Comparison of ENCODE assay signal across 24 mouse cellular contexts in genomic region chr13:14800246-14800645, GRCm38 (mm10).
DNase-seq lines count a peak whose midpoint lies in the region; ATAC-seq lines count a peak whose summit lies in the region.
"Had no signal": no experiment of that assay in that cellular context is flagged by ENCODE, and none has a peak within 500 bp of the region (broad histone marks: within the 10 kb centered on the region; RNA-seq: fewer than 3 reads in every experiment).

No protein-coding gene starts in this region.

- H3K27me3 ChIP-seq in embryonic facial prominence, embryonic 14.5 days (replicated peaks; ENCODE audit: control insufficient read depth, insufficient read depth, low read length), result no peaks in the 10 kb centered on the region
- no peaks in the 10 kb centered on the region for H3K27me3 ChIP-seq in embryonic facial prominence, embryonic 10.5 days (replicated peaks; ENCODE audit: low read depth, poor library complexity, severe bottlenecking)
- H3K27me3 ChIP-seq: forebrain, embryonic 12.5 days; midbrain, embryonic 13.5 days had no signal

- no peaks in the 10 kb centered on the region for H3K36me3 ChIP-seq in embryonic facial prominence, embryonic 14.5 days (ENCODE audit: control insufficient read depth, insufficient read depth, low read length)
- no peaks in the 10 kb centered on the region for H3K36me3 ChIP-seq in embryonic facial prominence, embryonic 10.5 days (replicated peaks)
- H3K36me3 ChIP-seq: forebrain, embryonic 12.5 days; limb, embryonic 10.5 days; midbrain, embryonic 13.5 days had no signal

- no peak overlapping the region for H3K4me2 ChIP-seq in embryonic facial prominence, embryonic 14.5 days (ENCODE audit: low read depth, low read length)
- H3K4me2 ChIP-seq: forebrain, embryonic 12.5 days; midbrain, embryonic 13.5 days had no signal

- no peak overlapping the region for H3K4me3 ChIP-seq in embryonic facial prominence, embryonic 14.5 days (ENCODE audit: low read depth, low read length)
- H3K4me3 ChIP-seq in embryonic facial prominence, embryonic 10.5 days, result no peak overlapping the region
- H3K4me3 ChIP-seq: forebrain, embryonic 12.5 days; left cerebral cortex, adult 2 months; limb, embryonic 10.5 days; midbrain, embryonic 13.5 days had no signal

- intact Hi-C loops in heart, postnatal 25 days (cut with DNase I), result no loop called here

- H3K9me3 ChIP-seq in embryonic facial prominence, embryonic 14.5 days (ENCODE audit: control insufficient read depth, low read length), result no peaks in the 10 kb centered on the region
- H3K9me3 ChIP-seq in embryonic facial prominence, embryonic 10.5 days, result no peaks in the 10 kb centered on the region
- H3K9me3 ChIP-seq: forebrain, embryonic 12.5 days; limb, embryonic 10.5 days; midbrain, embryonic 13.5 days had no signal

- peak; percentile 29 for DNase-seq in embryonic facial prominence, embryonic 14.5 days (ENCODE audit: low spot score)
- DNase-seq in embryonic facial prominence, embryonic 10.5 days (ENCODE audit: low spot score), result no peak
- peak; percentile 30 to 32 for DNase-seq in heart, adult 9 months (ENCODE audit: low spot score in 2 of 2)
- DNase-seq in heart, postnatal 25 days (ENCODE audit: low spot score), result no peak
- peak; percentile 3 for DNase-seq in right cerebral cortex, postnatal 14 days
- DNase-seq in right cerebral cortex, adult 2 months (ENCODE audit: low spot score in 2 of 2), result no peak
- peak; percentile 37 for DNase-seq in skeletal muscle tissue, adult 2 months (ENCODE audit: low read depth, low spot score)
- no peak for DNase-seq in thymus, postnatal 4 days
- DNase-seq: adrenal gland, postnatal 36 days; cerebellum, adult 2 months; kidney, adult 18-20 months; kidney, postnatal 14 days; layer of hippocampus, adult 9-11 months; liver, postnatal 0 days; lung, postnatal 10 days; retina, postnatal 1 day; spleen, adult 18-20 months; thymus, postnatal 36 days had no signal

- no peaks in the 10 kb centered on the region for H3K4me1 ChIP-seq in embryonic facial prominence, embryonic 14.5 days (ENCODE audit: control insufficient read depth, insufficient read depth, low read length)
- no peaks in the 10 kb centered on the region for H3K4me1 ChIP-seq in embryonic facial prominence, embryonic 10.5 days
- H3K4me1 ChIP-seq: limb, embryonic 10.5 days had no signal

- no peak overlapping the region for H3K27ac ChIP-seq in embryonic facial prominence, embryonic 14.5 days (replicated peaks; ENCODE audit: low read depth, low read length)
- no peak overlapping the region for H3K27ac ChIP-seq in embryonic facial prominence, embryonic 10.5 days (replicated peaks)
- H3K27ac ChIP-seq: forebrain, embryonic 12.5 days; left cerebral cortex, adult 2 months; limb, embryonic 10.5 days; midbrain, embryonic 13.5 days had no signal

- ATAC-seq in embryonic facial prominence, embryonic 14.5 days (ENCODE audit: low read depth), result no peak
- ATAC-seq: CD4-positive, CD25-positive, alpha-beta regulatory T cell, adult 4 months; hindbrain, embryonic 16.5 days; liver, postnatal 0 days had no signal

- no peak overlapping the region for H3K9ac ChIP-seq in embryonic facial prominence, embryonic 14.5 days (ENCODE audit: low read depth, low read length)
- H3K9ac ChIP-seq: forebrain, embryonic 12.5 days; liver, postnatal 0 days; midbrain, embryonic 13.5 days had no signal

Comparison
In these comparisons a context has a peak if more than half of its experiments do, and no peak if none do; other contexts are left out.
1. DNase-seq: peak in embryonic facial prominence, embryonic 14.5 days (single experiment), heart, adult 9 months (2 of 2), right cerebral cortex, postnatal 14 days (single experiment) and skeletal muscle tissue, adult 2 months (single experiment); none in embryonic facial prominence, embryonic 10.5 days (single experiment), heart, postnatal 25 days (single experiment), right cerebral cortex, adult 2 months (0 of 2) and thymus, postnatal 4 days (single experiment).